Mouse (Mus musculus): ENCODE results near the gene S1pr4. TPM values are rescaled to one million over a fixed set of nuclear protein-coding genes. Genes with fewer than 3 reads are reported as not detected.

Gene S1pr4
- polyA plus RNA-seq, 1 experiment, result 4.9 TPM

GRCm38 (mm10) chr10:81496969-81497368 is 3.0 kb downstream of the S1pr4 start:
- no peak for TF ChIP-seq CTCF (conservative IDR thresholded peaks at IDR 0.05; ENCODE audit: insufficient read depth, insufficient read length, low read depth, low read length)
- no peak for TF ChIP-seq POLR2A (IDR thresholded peaks at IDR 0.05; ENCODE audit: low read depth, low read length)
- no peak for DNase-seq
- Histone ChIP-seq H3K27ac (ENCODE audit: insufficient read depth, low read depth, low read length) (no peak overlapping the region), H3K4me3 (ENCODE audit: insufficient read depth, low read depth, low read length) (no peak overlapping the region), H3K36me3 (ENCODE audit: control insufficient read depth, insufficient read depth, low read length) (no peaks in the 10 kb centered on the region), H3K4me1 (ENCODE audit: control insufficient read depth, insufficient read depth, low read length) (peaks cover 8% of the 10 kb centered on the region; the same call in 1 of the 2 replicates), H3K27me3 (replicated peaks; ENCODE audit: control insufficient read depth, insufficient read depth, low read length) (no peaks in the 10 kb centered on the region)
- 16% methylated on average over 4 of the region's 4 CpGs for WGBS

GRCm38 (mm10) chr10:81496264-81496901 is 3.5 kb downstream of the S1pr4 start, which contains the start of gene Ncln:
TSS of gene Ncln (minus strand) at chr10:81496392.
- H3K27ac ChIP-seq (ENCODE audit: insufficient read depth, low read depth, low read length), result peak within 1 kb of the TSS; percentile 97
- WGBS, result under 1% methylated on average over 45 of the region's 45 CpGs
- no peak for TF ChIP-seq CTCF (conservative IDR thresholded peaks at IDR 0.05; ENCODE audit: insufficient read depth, insufficient read length, low read depth, low read length)
- no peak for TF ChIP-seq POLR2A (IDR thresholded peaks at IDR 0.05; ENCODE audit: low read depth, low read length)
- peaks cover 8% of the 10 kb centered on the region; the same call in 1 of the 2 replicates for H3K4me1 ChIP-seq (ENCODE audit: control insufficient read depth, insufficient read depth, low read length)
- DNase-seq, result peak; percentile 99
- H3K4me3 ChIP-seq (ENCODE audit: insufficient read depth, low read depth, low read length), result peak within 1 kb of the TSS; percentile 82
- H3K36me3 ChIP-seq (ENCODE audit: control insufficient read depth, insufficient read depth, low read length), result no peaks in the 10 kb centered on the region
- no peaks in the 10 kb centered on the region for H3K27me3 ChIP-seq (replicated peaks; ENCODE audit: control insufficient read depth, insufficient read depth, low read length)

- 0 out of 2 replicates have a peak overlapping the region, but pooled peaks have one; percentile 29 for H3K27ac ChIP-seq (ENCODE audit: insufficient read depth, low read depth, low read length)
- no peak for DNase-seq
- no peaks in the 10 kb centered on the region for H3K27me3 ChIP-seq (replicated peaks; ENCODE audit: control insufficient read depth, insufficient read depth, low read length)
- H3K4me3 ChIP-seq (ENCODE audit: insufficient read depth, low read depth, low read length), result peak overlapping the region; percentile 82
- H3K4me1 ChIP-seq (ENCODE audit: control insufficient read depth, insufficient read depth, low read length), result peaks cover 8% of the 10 kb centered on the region; the same call in 1 of the 2 replicates
- 2% methylated on average over 39 of the region's 41 CpGs for WGBS
- H3K36me3 ChIP-seq (ENCODE audit: control insufficient read depth, insufficient read depth, low read length), result no peaks in the 10 kb centered on the region
- TF ChIP-seq CTCF (conservative IDR thresholded peaks at IDR 0.05; ENCODE audit: insufficient read depth, insufficient read length, low read depth, low read length), result no peak
- no peak for TF ChIP-seq POLR2A (IDR thresholded peaks at IDR 0.05; ENCODE audit: low read depth, low read length)
These were observed 4.2 kb downstream of the S1pr4 start for GRCm38 (mm10) chr10:81495616-81496263.

- Histone ChIP-seq H3K4me3 (ENCODE audit: insufficient read depth, low read depth, low read length) (peak overlapping the region; percentile 82), H3K4me1 (ENCODE audit: control insufficient read depth, insufficient read depth, low read length) (peaks cover 8% of the 10 kb centered on the region; the same call in 1 of the 2 replicates), H3K27me3 (replicated peaks; ENCODE audit: control insufficient read depth, insufficient read depth, low read length) (no peaks in the 10 kb centered on the region), H3K36me3 (ENCODE audit: control insufficient read depth, insufficient read depth, low read length) (no peaks in the 10 kb centered on the region), H3K27ac (ENCODE audit: insufficient read depth, low read depth, low read length) (no peak overlapping the region)
- TF ChIP-seq CTCF (conservative IDR thresholded peaks at IDR 0.05; ENCODE audit: insufficient read depth, insufficient read length, low read depth, low read length), result no peak
- TF ChIP-seq POLR2A (IDR thresholded peaks at IDR 0.05; ENCODE audit: low read depth, low read length), result no peak
- WGBS, result 60% methylated on average over 6 of the region's 6 CpGs
- no peak for DNase-seq
These were observed 4.8 kb downstream of the S1pr4 start for GRCm38 (mm10) chr10:81495151-81495550.

- DNase-seq, result no peak
- no peak overlapping the region for H3K27ac ChIP-seq (ENCODE audit: insufficient read depth, low read depth, low read length)
- H3K4me3 ChIP-seq (ENCODE audit: insufficient read depth, low read depth, low read length), result no peak overlapping the region
- H3K4me1 ChIP-seq (ENCODE audit: control insufficient read depth, insufficient read depth, low read length), result peaks cover 8% of the 10 kb centered on the region; the same call in 1 of the 2 replicates
- no peaks in the 10 kb centered on the region for H3K27me3 ChIP-seq (replicated peaks; ENCODE audit: control insufficient read depth, insufficient read depth, low read length)
- WGBS, result 73% methylated on average over 11 of the region's 11 CpGs
- TF ChIP-seq CTCF (conservative IDR thresholded peaks at IDR 0.05; ENCODE audit: insufficient read depth, insufficient read length, low read depth, low read length) (no peak), POLR2A (IDR thresholded peaks at IDR 0.05; ENCODE audit: low read depth, low read length) (no peak)
- H3K36me3 ChIP-seq (ENCODE audit: control insufficient read depth, insufficient read depth, low read length), result no peaks in the 10 kb centered on the region; the same call in 1 of the 2 replicates
These were observed 5.5 kb downstream of the S1pr4 start for GRCm38 (mm10) chr10:81494260-81495041.

GRCm38 (mm10) chr10:81493601-81494220 is 6.2 kb downstream of the S1pr4 start:
- Histone ChIP-seq H3K27me3 (replicated peaks; ENCODE audit: control insufficient read depth, insufficient read depth, low read length) (no peaks in the 10 kb centered on the region), H3K36me3 (ENCODE audit: control insufficient read depth, insufficient read depth, low read length) (no peaks in the 10 kb centered on the region; the same call in 1 of the 2 replicates), H3K4me3 (ENCODE audit: insufficient read depth, low read depth, low read length) (no peak overlapping the region), H3K27ac (ENCODE audit: insufficient read depth, low read depth, low read length) (no peak overlapping the region), H3K4me1 (ENCODE audit: control insufficient read depth, insufficient read depth, low read length) (peaks cover 8% of the 10 kb centered on the region; the same call in 1 of the 2 replicates)
- TF ChIP-seq CTCF (conservative IDR thresholded peaks at IDR 0.05; ENCODE audit: insufficient read depth, insufficient read length, low read depth, low read length), result 0 out of 2 replicates have a peak, but pooled peaks have one; percentile 25
- TF ChIP-seq POLR2A (IDR thresholded peaks at IDR 0.05; ENCODE audit: low read depth, low read length), result no peak
- DNase-seq, result no peak
- 68% methylated on average over 8 of the region's 8 CpGs for WGBS

Measured in kidney, adult 2 months (tissue).